Mouse (Mus musculus) hindbrain, embryonic 16.5 days (tissue): Measurements from ENCODE around the gene Coa4. TPM values are rescaled to one million over a fixed set of nuclear protein-coding genes. Genes with fewer than 3 reads are reported as not detected.

Source experiments
- ATAC-seq: fragments of 200-750 bp; cut with Nextera tagmentation; 2 replicates; pipeline ENCODE4 v1.8.0; 2017; ENCODE audit warnings: moderate TSS enrichment, moderate library complexity
- H3K27ac ChIP-seq: fragments of 300-500 bp; sonication (generic); 2 replicates; pipeline ENCODE4 v1.5.1; 2014; ENCODE audit warnings: low read depth, mild to moderate bottlenecking, control low read depth, low read length, moderate library complexity
- H3K27me3 ChIP-seq: fragments of 300-500 bp; sonication (generic); replicated peaks from 2 replicates; pipeline ENCODE4 v1.6.1; 2014; ENCODE audit warnings: low read length; ENCODE audit not compliant: control insufficient read depth, insufficient read depth
- H3K36me3 ChIP-seq: fragments of 300-500 bp; sonication (generic); 2 replicates; pipeline ENCODE4 v1.6.1; 2014; ENCODE audit warnings: mild to moderate bottlenecking, low read length, moderate library complexity, mixed read lengths; ENCODE audit not compliant: control insufficient read depth, insufficient read depth
- H3K4me1 ChIP-seq: fragments of 300-500 bp; sonication (generic); 2 replicates; pipeline ENCODE4 v1.6.1; 2014; ENCODE audit warnings: low read depth, low read length; ENCODE audit not compliant: control insufficient read depth, insufficient read depth
- H3K4me2 ChIP-seq: fragments of 300-500 bp; sonication (generic); 2 replicates; pipeline ENCODE4 v1.6.1; 2014; ENCODE audit warnings: mild to moderate bottlenecking, low read length, control low read depth, moderate library complexity
- H3K4me3 ChIP-seq: fragments of 300-500 bp; sonication (generic); 2 replicates; pipeline ENCODE4 v1.5.1; 2014; ENCODE audit warnings: mild to moderate bottlenecking, low read length, control low read depth, moderate library complexity
- H3K9ac ChIP-seq: fragments of 300-500 bp; sonication (generic); 2 replicates; pipeline ENCODE4 v1.6.1; 2014; ENCODE audit warnings: low read depth, mild to moderate bottlenecking, control low read depth, low read length, moderate library complexity
- H3K9me3 ChIP-seq: fragments of 300-500 bp; sonication (generic); 2 replicates; pipeline ENCODE4 v1.6.1; 2014; ENCODE audit warnings: mild to moderate bottlenecking, low read length, moderate library complexity; ENCODE audit not compliant: control insufficient read depth
- WGBS: fragments of 180-500 bp; shearing (Covaris S2); extraction: QIAGEN DNeasy Blood & Tissue Kit; methylation state at CpG from one replicate; pipeline ENCODE4 v1.1.7; 2014; 5-methylcytosine and 5-hydroxymethylcytosine counted together
- polyA plus RNA-seq: library from polyadenylated mRNA; unstranded; fragments of >200 nt; fragmentation: Nextera tagmentation; extraction: Ambion mirVana; gene quantifications from 2 replicates; pipeline ENCODE4 v1.2.1, GENCODE M21; 2015

Gene Coa4
- polyA plus RNA-seq, 1 experiment from 2014 or later, result 14.1 TPM

DNA sequence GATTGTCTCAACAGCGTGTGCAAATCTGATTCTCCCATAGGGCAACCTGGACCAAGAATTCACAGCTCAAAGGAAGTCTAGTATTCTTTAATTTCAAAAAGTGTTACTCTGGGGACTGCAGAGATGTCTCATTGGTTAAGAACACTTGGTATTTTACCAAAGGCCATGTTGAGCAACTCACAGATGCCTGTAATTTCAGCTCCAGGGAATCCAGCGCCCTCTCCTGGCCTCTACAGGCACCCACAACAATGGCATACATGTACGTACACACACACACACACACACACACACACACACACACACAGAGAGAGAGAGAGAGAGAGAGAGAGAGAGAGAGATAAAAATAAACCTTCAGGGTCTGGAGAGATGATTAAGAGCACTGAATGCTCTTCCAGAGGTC lies 14.6 kb upstream of the Coa4 start:
- 79% methylated on average over 3 of the region's 3 CpGs for WGBS
- Histone ChIP-seq H3K4me3 (no peak overlapping the region), H3K36me3 (no peaks in the 10 kb centered on the region), H3K27me3 (no peaks in the 10 kb centered on the region), H3K4me2 (no peak overlapping the region), H3K9me3 (no peaks in the 10 kb centered on the region), H3K4me1 (no peaks in the 10 kb centered on the region), H3K9ac (no peak overlapping the region), H3K27ac (no peak overlapping the region)
- ATAC-seq, result no peak

DNA sequence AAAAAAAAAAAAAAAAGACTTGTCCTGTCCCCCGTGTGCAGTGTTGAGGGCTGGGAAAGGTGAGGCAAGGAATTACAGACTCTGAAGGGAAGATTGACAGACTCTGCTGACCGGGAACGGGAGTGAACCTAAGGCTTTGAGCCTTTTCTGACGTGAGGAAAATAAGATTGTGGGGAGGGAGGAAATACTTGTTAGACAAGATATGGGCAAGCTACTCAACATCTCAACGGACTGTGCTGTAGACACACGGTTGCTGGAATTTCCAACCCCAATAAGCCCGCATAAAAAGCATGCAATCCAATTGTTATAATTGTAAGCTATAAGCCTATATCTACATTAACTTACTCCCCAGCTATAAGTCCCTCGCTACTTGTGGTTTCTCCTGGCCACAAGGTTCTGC lies 12.2 kb upstream of the Coa4 start:
- Histone ChIP-seq H3K27ac (no peak overlapping the region), H3K4me2 (no peak overlapping the region), H3K4me3 (no peak overlapping the region), H3K9me3 (no peaks in the 10 kb centered on the region), H3K9ac (no peak overlapping the region), H3K36me3 (no peaks in the 10 kb centered on the region), H3K4me1 (no peaks in the 10 kb centered on the region), H3K27me3 (no peaks in the 10 kb centered on the region)
- ATAC-seq, result no peak
- 74% methylated on average over 8 of the region's 8 CpGs for WGBS

DNA sequence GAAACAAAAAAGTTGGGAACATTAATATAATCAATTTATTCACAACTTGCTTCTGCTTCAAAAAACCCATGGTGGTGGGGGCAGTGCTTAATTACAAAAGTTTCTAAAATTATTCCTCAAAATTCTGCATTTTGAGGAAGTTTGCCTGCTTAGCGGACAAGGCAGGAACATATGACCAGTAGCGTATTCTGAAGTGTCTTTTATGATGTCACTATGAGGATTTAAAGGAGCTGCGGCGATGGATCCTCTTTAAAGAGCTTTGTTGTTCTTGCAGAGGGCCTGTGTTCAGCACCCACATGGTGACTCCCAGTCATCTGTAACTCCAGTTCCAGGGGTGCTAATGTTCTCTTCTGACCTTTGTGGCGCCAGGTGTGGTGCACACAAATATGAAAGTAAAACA lies 6.1 kb upstream of the Coa4 start:
- H3K9ac ChIP-seq, result no peak overlapping the region
- no peak for ATAC-seq
- H3K4me2 ChIP-seq, result no peak overlapping the region
- no peaks in the 10 kb centered on the region for H3K9me3 ChIP-seq
- no peak overlapping the region for H3K27ac ChIP-seq
- H3K36me3 ChIP-seq, result no peaks in the 10 kb centered on the region
- H3K4me3 ChIP-seq, result no peak overlapping the region
- H3K4me1 ChIP-seq, result no peaks in the 10 kb centered on the region
- no peaks in the 10 kb centered on the region for H3K27me3 ChIP-seq
- 93% methylated on average over 5 of the region's 5 CpGs for WGBS

DNA sequence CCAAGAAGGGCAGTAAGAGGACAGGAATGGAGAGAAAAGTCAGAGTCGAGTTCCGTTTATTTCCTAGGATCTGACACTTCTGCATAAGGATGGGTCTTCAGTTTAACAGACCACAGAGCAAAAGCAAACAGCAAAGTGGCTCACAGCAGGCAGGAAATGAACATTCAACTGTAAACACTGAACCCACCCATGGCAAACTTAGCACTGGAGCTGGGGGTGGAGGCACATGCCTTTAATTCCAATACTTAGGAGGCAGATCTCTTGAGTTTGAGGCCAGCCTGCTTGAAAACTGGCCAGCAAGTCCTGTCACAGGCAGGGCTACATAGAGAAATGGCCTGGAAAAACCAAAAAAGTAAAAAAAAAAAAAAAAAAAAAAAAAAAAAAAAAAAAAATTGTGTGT lies 3.4 kb upstream of the Coa4 start:
- 70% methylated on average over 2 of the region's 2 CpGs for WGBS
- H3K4me2 ChIP-seq, result no peak overlapping the region
- H3K9me3 ChIP-seq, result no peaks in the 10 kb centered on the region
- H3K27me3 ChIP-seq, result no peaks in the 10 kb centered on the region
- no peaks in the 10 kb centered on the region for H3K36me3 ChIP-seq
- H3K9ac ChIP-seq, result no peak overlapping the region
- no peak overlapping the region for H3K27ac ChIP-seq
- no peak for ATAC-seq
- H3K4me3 ChIP-seq, result no peak overlapping the region
- H3K4me1 ChIP-seq, result peaks cover 7% of the 10 kb centered on the region

DNA sequence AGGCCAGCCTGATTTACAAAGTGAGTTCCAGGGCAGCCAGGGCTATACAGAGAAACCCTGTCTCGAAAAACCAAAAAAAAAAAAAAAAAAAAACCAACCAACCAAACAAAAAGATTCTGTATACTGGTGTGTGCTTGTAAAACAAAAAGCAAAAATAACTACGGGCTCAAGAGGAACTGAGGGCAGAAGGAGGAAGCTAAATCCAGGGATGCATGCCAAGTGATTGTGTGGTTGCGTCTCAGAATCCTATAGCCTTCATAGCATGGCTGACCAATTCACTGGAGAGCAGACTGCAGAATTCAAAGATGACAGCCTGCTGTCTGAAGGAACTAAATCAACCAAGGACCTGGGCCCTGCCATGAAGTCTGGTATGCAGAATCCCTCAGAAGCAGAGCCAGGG lies 2.7 kb upstream of the Coa4 start:
- Histone ChIP-seq H3K9me3 (no peaks in the 10 kb centered on the region), H3K9ac (no peak overlapping the region), H3K27ac (no peak overlapping the region), H3K4me1 (peaks cover 7% of the 10 kb centered on the region), H3K4me3 (no peak overlapping the region), H3K36me3 (peaks cover 3% of the 10 kb centered on the region; the same call in 1 of the 2 replicates), H3K4me2 (no peak overlapping the region), H3K27me3 (no peaks in the 10 kb centered on the region)
- 79% methylated on average over 3 of the region's 3 CpGs for WGBS
- no peak for ATAC-seq

DNA sequence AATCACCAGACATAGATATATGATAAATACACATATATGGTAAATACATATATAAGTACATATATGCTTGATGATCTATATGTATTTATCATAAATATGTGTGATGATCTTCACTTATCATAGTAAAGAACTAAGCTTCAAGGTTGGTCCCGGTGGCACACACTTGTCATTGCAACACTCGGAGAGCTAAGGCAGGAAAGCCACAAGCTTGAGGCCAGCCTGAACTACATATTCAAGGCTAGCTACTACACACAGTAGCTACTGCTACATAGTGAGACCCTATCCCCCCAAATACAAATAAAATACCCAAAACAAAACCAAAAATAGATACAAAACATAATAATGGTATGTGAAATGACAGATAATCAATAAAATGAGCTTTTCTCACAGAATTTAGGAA lies 1.0 kb upstream of the Coa4 start:
- Histone ChIP-seq H3K4me3 (no peak overlapping the region), H3K27me3 (no peaks in the 10 kb centered on the region), H3K9ac (no peak overlapping the region), H3K36me3 (peaks cover 12% of the 10 kb centered on the region), H3K27ac (no peak overlapping the region), H3K9me3 (no peaks in the 10 kb centered on the region), H3K4me1 (peaks cover 7% of the 10 kb centered on the region), H3K4me2 (no peak overlapping the region)
- ATAC-seq, result no peak
- WGBS, result 87% methylated on average over 2 of the region's 2 CpGs

DNA sequence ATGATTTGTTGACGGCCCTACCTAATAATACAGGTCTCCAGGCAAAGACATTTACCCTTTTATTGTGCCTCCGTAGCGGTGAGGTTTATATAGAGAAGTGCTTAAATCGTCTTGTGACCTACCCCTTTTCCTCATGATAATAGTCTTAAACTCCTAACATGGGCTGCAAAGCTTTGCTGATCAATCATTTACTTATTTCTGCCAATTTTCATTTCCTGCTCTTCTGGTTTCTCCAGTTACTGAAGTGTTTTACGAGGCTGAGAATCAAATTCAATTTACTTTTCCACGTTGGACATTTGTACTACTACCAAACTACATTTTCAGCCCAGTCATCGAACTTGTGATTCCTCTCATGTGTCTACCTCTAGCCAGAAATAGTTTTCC lies 640 bp downstream of the Coa4 start:
- peak overlapping the region; percentile 85 for H3K27ac ChIP-seq
- ATAC-seq, result no peak
- H3K4me1 ChIP-seq, result peaks cover 7% of the 10 kb centered on the region

DNA sequence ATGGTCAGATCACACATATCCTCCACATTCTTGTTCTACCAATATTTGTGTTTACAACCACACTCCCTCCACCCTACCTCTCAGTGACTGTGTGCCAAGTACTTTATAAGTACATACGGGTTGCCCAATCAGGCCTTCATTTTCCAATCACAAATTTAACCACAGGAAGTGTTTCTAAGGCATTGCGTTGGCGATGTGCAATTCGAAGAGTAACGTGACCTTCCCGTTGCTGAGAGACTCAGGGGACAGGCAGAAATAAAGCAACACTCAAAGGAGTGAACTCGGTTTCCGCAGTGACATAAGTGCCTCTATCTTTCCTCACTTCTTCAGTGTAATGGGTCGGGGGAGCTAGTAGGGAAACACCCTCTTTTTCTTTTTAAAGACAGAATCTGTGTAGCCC lies 2.6 kb downstream of the Coa4 start:
- H3K27ac ChIP-seq, result no peak overlapping the region
- no peak for ATAC-seq

More for the DNA sequence above, 640 bp downstream of the Coa4 start:
- H3K9me3 ChIP-seq, result no peaks in the 10 kb centered on the region
- H3K9ac ChIP-seq, result peak overlapping the region; percentile 76
- peak overlapping the region; percentile 60 for H3K4me3 ChIP-seq
- H3K27me3 ChIP-seq, result no peaks in the 10 kb centered on the region
- WGBS, result 28% methylated on average over 7 of the region's 7 CpGs
- peaks cover 12% of the 10 kb centered on the region for H3K36me3 ChIP-seq
- H3K4me2 ChIP-seq, result peak overlapping the region; percentile 70

DNA sequence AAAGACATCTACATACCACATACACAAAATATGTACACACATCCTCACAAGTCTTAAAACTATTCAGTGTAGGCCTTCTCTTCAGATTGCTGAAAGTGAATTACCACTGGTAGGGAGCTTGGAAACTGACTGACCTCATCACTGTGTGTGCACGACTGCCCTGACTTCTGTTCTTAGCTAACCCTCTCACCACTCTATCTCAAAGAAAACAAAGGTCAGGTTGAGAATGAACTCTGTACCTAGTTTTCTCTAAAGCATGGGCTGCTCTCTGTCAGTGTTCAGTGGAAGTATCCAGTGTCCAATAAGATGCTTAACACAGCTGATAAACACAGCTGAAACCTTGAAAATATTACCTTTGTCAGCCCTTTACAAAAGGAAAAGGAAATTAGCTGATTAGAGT lies 7.6 kb downstream of the Coa4 start:
- Histone ChIP-seq H3K27me3 (no peaks in the 10 kb centered on the region), H3K27ac (no peak overlapping the region), H3K4me3 (no peak overlapping the region), H3K9me3 (no peaks in the 10 kb centered on the region), H3K4me2 (no peak overlapping the region), H3K36me3 (peaks cover 7% of the 10 kb centered on the region), H3K9ac (no peak overlapping the region), H3K4me1 (no peaks in the 10 kb centered on the region)
- 59% methylated on average over 1 of the region's 1 CpGs for WGBS
- no peak for ATAC-seq

More for the DNA sequence above, 2.6 kb downstream of the Coa4 start:
- Histone ChIP-seq H3K4me3 (no peak overlapping the region), H3K9ac (no peak overlapping the region), H3K4me2 (no peak overlapping the region), H3K36me3 (peaks cover 12% of the 10 kb centered on the region), H3K9me3 (no peaks in the 10 kb centered on the region), H3K27me3 (no peaks in the 10 kb centered on the region), H3K4me1 (peaks cover 7% of the 10 kb centered on the region)
- WGBS, result 94% methylated on average over 9 of the region's 9 CpGs

DNA sequence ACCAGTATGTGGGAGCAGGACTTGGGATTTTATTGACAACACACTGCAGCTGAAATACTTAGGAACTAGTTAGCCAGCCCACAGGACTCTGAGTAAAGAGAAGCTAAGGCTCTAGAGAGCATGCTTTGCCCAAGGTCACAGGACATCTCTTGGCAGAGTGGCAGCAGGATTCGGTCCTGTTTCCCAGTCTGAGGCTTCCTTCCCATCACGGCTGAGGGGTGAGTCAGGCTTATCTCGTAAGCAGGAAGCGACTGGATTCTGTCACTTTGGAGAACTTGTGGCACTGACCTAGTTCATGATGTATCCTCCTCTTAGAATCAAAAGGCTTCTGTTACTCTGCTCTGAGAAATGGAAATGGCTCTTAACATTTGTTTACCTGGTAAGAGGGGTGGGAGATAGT lies 10.8 kb downstream of the Coa4 start:
- Histone ChIP-seq H3K27me3 (no peaks in the 10 kb centered on the region), H3K4me2 (no peak overlapping the region), H3K9ac (no peak overlapping the region), H3K4me1 (no peaks in the 10 kb centered on the region; the same call in 1 of the 2 replicates), H3K4me3 (no peak overlapping the region), H3K9me3 (no peaks in the 10 kb centered on the region), H3K36me3 (no peaks in the 10 kb centered on the region; the same call in 1 of the 2 replicates), H3K27ac (no peak overlapping the region)
- WGBS, result 86% methylated on average over 4 of the region's 4 CpGs
- ATAC-seq, result no peak
